Mouse (Mus musculus) ES-CJ7 (cell line): ENCODE measurements around the gene Ndufs4.

Experiments used
- DNase-seq: peaks from one replicate; pipeline ENCODE4 v3.0.0; 2011; ENCODE audit warnings: low read depth, low spot score

Gene Ndufs4

GRCm38 (mm10) chr13:114343001-114343400 lies 45.1 kb downstream of the Ndufs4 start:
- peak; percentile 16 for DNase-seq

- no peak for DNase-seq
These were observed 68.1 kb downstream of the Ndufs4 start for GRCm38 (mm10) chr13:114319835-114320389.

GRCm38 (mm10) chr13:114319136-114319535 lies 68.9 kb downstream of the Ndufs4 start:
- no peak for DNase-seq

- DNase-seq: no peak
These were observed 72.7 kb downstream of the Ndufs4 start for GRCm38 (mm10) chr13:114315374-114315773.

GRCm38 (mm10) chr13:114314953-114315352 lies 73.1 kb downstream of the Ndufs4 start:
- no peak for DNase-seq

GRCm38 (mm10) chr13:114310591-114310990 lies 77.5 kb downstream of the Ndufs4 start:
- peak; percentile 78 for DNase-seq

GRCm38 (mm10) chr13:114304684-114305083 lies 83.4 kb downstream of the Ndufs4 start:
- DNase-seq: no peak

- DNase-seq: peak; percentile 59
These were observed 84.4 kb downstream of the Ndufs4 start for GRCm38 (mm10) chr13:114303466-114304175.

GRCm38 (mm10) chr13:114297761-114298160 lies 90.3 kb downstream of the Ndufs4 start:
- peak; percentile 90 for DNase-seq

- peak; percentile 38 for DNase-seq
These were observed 91.5 kb downstream of the Ndufs4 start for GRCm38 (mm10) chr13:114296556-114296955.

- DNase-seq: no peak
These were observed 98.6 kb downstream of the Ndufs4 start for GRCm38 (mm10) chr13:114289411-114289810.

GRCm38 (mm10) chr13:114288511-114288910 lies 99.5 kb downstream of the Ndufs4 start:
- no peak for DNase-seq

- DNase-seq: peak; percentile 89
These were observed 109.4 kb downstream of the Ndufs4 start for GRCm38 (mm10) chr13:114278690-114279089.

- DNase-seq: no peak
These were observed 110.8 kb downstream of the Ndufs4 start for GRCm38 (mm10) chr13:114277277-114277676.

GRCm38 (mm10) chr13:114271410-114272105 lies 116.5 kb downstream of the Ndufs4 start:
- DNase-seq: no peak

GRCm38 (mm10) chr13:114267741-114268140 lies 120.3 kb downstream of the Ndufs4 start:
- no peak for DNase-seq

GRCm38 (mm10) chr13:114260486-114261205 lies 127.4 kb downstream of the Ndufs4 start:
- peak; percentile 72 for DNase-seq

GRCm38 (mm10) chr13:114254697-114255096 lies 133.4 kb downstream of the Ndufs4 start:
- no peak for DNase-seq
